Mouse (Mus musculus) stomach, embryonic 14.5 days (tissue): ENCODE data around the gene Gm10053. TPM values are rescaled to one million over a fixed set of nuclear protein-coding genes. Genes with fewer than 3 reads are reported as not detected.

ENCODE experiments used
- ATAC-seq: fragments of 200-750 bp; cut with Nextera tagmentation; 2 replicates; pipeline ENCODE4 v1.8.0; 2017; ENCODE audit warnings: low read depth, moderate TSS enrichment; ENCODE audit not compliant: insufficient number of reproducible peaks, insufficient read depth, low FRiP score
- H3K27ac ChIP-seq: fragments of 300-500 bp; sonication (generic); 2 replicates; pipeline ENCODE4 v1.5.1; 2014; ENCODE audit warnings: mild to moderate bottlenecking, low read length, moderate library complexity, mixed read lengths
- H3K27me3 ChIP-seq: fragments of 300-500 bp; sonication (generic); 2 replicates; pipeline ENCODE4 v1.6.1; 2014; ENCODE audit warnings: low read length, control low read depth, mixed read lengths; ENCODE audit not compliant: control insufficient read depth, insufficient read depth
- H3K36me3 ChIP-seq: fragments of 300-500 bp; sonication (generic); 2 replicates; pipeline ENCODE4 v1.6.1; 2014; ENCODE audit warnings: mild to moderate bottlenecking, control low read depth, low read length, moderate library complexity, mixed read lengths; ENCODE audit not compliant: control insufficient read depth, insufficient read depth
- H3K4me1 ChIP-seq: fragments of 300-500 bp; sonication (generic); 2 replicates; pipeline ENCODE4 v1.6.1; 2014; ENCODE audit warnings: low read length, control low read depth, mixed read lengths; ENCODE audit not compliant: control insufficient read depth, insufficient read depth
- H3K4me2 ChIP-seq: fragments of 300-500 bp; sonication (generic); replicated peaks from 2 replicates; pipeline ENCODE4 v1.6.1; 2014; ENCODE audit warnings: low read depth, low read length, control low read depth
- H3K4me3 ChIP-seq: fragments of 300-500 bp; sonication (generic); 2 replicates; pipeline ENCODE4 v1.5.1; 2014; ENCODE audit warnings: low read depth, low read length, control low read depth
- H3K9ac ChIP-seq: fragments of 300-500 bp; sonication (generic); replicated peaks from 2 replicates; pipeline ENCODE4 v1.6.1; 2014; ENCODE audit warnings: low read depth, mild to moderate bottlenecking, control low read depth, low read length, moderate library complexity, mixed read lengths
- H3K9me3 ChIP-seq: fragments of 300-500 bp; sonication (generic); 2 replicates; pipeline ENCODE4 v1.6.1; 2016; ENCODE audit warnings: low read depth, low read length, control low read depth; ENCODE audit not compliant: control insufficient read depth
- WGBS: fragments of 180-500 bp; shearing (Covaris S2); extraction: QIAGEN DNeasy Blood & Tissue Kit; methylation state at CpG from one replicate; pipeline ENCODE4 v1.1.7; 2014; 5-methylcytosine and 5-hydroxymethylcytosine counted together
- polyA plus RNA-seq: library from polyadenylated mRNA; unstranded; fragments of >200 nt; fragmentation: Nextera tagmentation; extraction: Ambion mirVana; gene quantifications from 2 replicates; pipeline ENCODE4 v1.2.1, GENCODE M21; 2014

Gene Gm10053
- polyA plus RNA-seq, 1 experiment from 2014 or later: 216 TPM

DNA sequence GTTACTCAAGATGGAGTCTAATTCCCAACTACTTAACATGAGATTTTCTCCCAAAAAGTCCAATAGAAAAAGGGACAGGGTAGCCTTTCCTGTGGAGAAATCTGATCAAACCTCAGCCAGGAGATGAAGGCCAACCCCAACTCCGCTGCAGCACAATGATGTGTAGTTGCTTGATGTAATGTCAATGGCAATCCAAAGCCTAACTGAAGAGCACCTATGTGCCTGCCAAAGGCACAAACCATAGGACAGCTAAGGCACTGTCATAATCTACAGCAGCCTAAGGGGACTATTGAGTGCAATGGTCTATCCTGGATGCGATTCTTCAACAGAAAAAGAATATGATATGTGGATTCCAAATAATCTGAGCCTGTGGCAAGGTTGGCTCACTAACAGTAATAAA is 27.3 kb downstream of the Gm10053 start:
- ATAC-seq: no peak
- 48% methylated on average over 2 of the region's 2 CpGs for WGBS
- H3K4me3 ChIP-seq: no peak overlapping the region
- H3K36me3 ChIP-seq: no peaks in the 10 kb centered on the region
- no peak overlapping the region for H3K27ac ChIP-seq
- H3K4me1 ChIP-seq: peaks cover 11% of the 10 kb centered on the region
- H3K9ac ChIP-seq: no peak overlapping the region
- H3K27me3 ChIP-seq: peaks cover 42% of the 10 kb centered on the region
- H3K9me3 ChIP-seq: no peaks in the 10 kb centered on the region
- no peak overlapping the region for H3K4me2 ChIP-seq

DNA sequence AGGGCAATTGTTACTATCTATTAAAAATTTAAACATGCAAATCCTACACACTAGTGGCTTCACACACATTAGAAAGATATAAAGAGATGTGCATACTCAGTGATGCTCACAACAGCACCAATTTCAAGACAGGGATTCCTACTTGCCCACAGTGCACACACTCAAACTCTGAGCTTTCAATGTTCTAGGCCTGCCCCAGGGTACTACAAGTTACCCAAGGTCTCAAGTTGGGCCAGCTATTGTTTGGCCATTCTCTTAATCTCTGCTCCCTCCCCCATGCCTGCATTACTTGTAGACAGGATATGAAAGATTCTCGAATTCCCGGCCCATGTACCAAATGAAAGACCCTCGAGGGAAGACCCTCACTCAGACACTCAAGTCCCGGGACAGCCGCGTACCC is 32.2 kb downstream of the Gm10053 start:
- no peaks in the 10 kb centered on the region for H3K36me3 ChIP-seq
- no peak overlapping the region for H3K9ac ChIP-seq
- no peak for ATAC-seq
- no peak overlapping the region for H3K4me2 ChIP-seq
- H3K27me3 ChIP-seq: peaks cover 8% of the 10 kb centered on the region
- no peak overlapping the region for H3K27ac ChIP-seq
- H3K9me3 ChIP-seq: no peaks in the 10 kb centered on the region
- 92% methylated on average over 3 of the region's 6 CpGs for WGBS
- no peaks in the 10 kb centered on the region for H3K4me1 ChIP-seq
- no peak overlapping the region for H3K4me3 ChIP-seq

DNA sequence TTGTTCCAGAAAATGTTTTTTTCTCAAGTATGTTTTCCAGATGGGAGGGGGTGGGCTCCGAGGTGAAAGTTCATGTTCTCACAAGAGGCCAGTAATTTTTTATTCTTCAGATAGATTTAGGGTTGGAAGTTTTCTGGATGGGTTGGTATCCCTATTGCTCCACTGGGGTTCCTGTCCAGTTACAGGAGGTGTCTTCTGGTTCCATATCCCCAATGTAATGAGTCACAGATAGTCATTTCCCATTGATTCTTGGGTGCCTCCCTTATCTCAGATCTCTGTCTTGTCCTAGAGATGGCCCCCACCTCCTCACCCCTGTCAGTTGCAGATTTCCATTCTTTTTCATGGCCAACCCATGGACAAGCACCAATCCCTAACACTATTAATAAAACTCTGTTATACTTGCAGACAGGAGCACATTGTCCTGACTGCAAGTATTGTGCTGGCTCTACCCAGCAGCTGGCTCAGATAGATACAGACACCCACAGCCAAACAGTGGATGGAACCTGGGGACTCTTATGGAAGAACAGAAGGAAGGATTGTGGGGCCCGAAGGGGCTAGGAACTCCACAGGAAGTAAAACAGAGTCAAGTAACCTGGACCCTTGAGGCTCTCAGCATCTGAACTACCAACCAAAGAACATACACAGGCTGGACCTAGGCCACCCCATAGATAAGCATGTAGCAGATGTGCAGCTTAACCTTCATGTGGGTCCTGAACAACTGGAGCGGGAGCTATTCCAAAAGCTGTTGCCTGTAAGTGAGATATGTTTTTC is 33.1 kb downstream of the Gm10053 start:
- no peaks in the 10 kb centered on the region for H3K36me3 ChIP-seq
- no peak for ATAC-seq
- H3K4me2 ChIP-seq: no peak overlapping the region
- 93% methylated on average over 3 of the region's 3 CpGs for WGBS
- H3K9ac ChIP-seq: no peak overlapping the region
- H3K4me3 ChIP-seq: no peak overlapping the region
- no peaks in the 10 kb centered on the region for H3K4me1 ChIP-seq
- H3K27me3 ChIP-seq: no peaks in the 10 kb centered on the region
- H3K27ac ChIP-seq: no peak overlapping the region
- H3K9me3 ChIP-seq: no peaks in the 10 kb centered on the region

DNA sequence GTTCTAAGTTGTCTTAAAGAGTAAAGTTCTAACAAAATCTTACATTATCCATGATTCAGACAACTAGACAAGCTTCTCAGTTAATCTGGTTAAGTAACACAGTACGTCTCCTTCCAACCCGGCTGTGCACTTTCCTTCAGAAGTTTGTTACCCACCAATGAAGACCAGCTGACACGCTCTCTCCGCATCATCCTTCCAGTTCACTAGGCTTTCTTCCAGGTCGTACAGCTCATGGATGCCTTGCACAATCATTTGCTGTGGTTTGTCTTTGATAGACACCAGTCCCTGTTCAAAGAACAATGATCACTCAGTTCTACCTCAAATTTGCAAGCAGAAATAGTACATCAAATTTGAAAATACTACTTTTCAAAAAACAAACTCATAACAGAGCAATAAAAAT is 45.4 kb downstream of the Gm10053 start:
- no peak overlapping the region for H3K9ac ChIP-seq
- no peak overlapping the region for H3K27ac ChIP-seq
- 91% methylated on average over 5 of the region's 5 CpGs for WGBS
- peaks cover 8% of the 10 kb centered on the region; the same call in 1 of the 2 replicates for H3K36me3 ChIP-seq
- H3K27me3 ChIP-seq: no peaks in the 10 kb centered on the region
- no peaks in the 10 kb centered on the region for H3K4me1 ChIP-seq
- no peak overlapping the region for H3K4me3 ChIP-seq
- ATAC-seq: no peak
- H3K4me2 ChIP-seq: no peak overlapping the region
- no peaks in the 10 kb centered on the region for H3K9me3 ChIP-seq

Other genes with a start within 250 kb of the Gm10053 start
- 13.7 and 14.5 TPM in 2 replicates for gene Tmem252, start 201.7 kb upstream of the Gm10053 start, polyA plus RNA-seq
- gene Pgm5, start 13.8 kb upstream of the Gm10053 start, polyA plus RNA-seq: 16.8 and 20.3 TPM in 2 replicates
- gene Foxd4, start 25.5 kb downstream of the Gm10053 start, polyA plus RNA-seq: not detected in 2 replicates
- 19.8 and 23.0 TPM in 2 replicates for gene Cbwd1, start 85.9 kb downstream of the Gm10053 start, polyA plus RNA-seq
- gene Dock8, start 123.8 kb downstream of the Gm10053 start, polyA plus RNA-seq: 10.7 and 12.2 TPM in 2 replicates